Mouse (Mus musculus): ENCODE data around the gene Rnf43.

Rnf43 gene

DNA sequence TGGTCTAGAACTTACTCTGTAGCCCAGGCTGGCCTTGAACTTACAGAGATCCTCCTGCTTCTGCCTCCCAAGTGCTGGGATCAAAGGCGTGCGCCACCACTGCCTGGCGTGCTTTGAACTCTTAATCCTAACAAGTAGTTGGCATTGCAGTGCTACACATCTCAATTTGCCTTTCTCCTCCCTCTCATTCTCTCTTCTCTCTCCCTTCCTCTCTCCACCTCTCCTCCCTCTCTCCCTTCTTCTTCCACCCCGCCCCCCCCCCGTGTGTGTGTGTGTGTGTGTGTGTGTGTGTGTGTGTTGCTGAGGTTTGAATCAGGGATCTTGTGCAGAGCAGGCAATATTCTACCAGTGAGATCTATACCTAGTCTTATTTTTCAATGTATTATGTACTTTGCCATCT lies 84.8 kb downstream of the Rnf43 start:
- DNase-seq (ENCODE audit: low spot score): no peak

DNA sequence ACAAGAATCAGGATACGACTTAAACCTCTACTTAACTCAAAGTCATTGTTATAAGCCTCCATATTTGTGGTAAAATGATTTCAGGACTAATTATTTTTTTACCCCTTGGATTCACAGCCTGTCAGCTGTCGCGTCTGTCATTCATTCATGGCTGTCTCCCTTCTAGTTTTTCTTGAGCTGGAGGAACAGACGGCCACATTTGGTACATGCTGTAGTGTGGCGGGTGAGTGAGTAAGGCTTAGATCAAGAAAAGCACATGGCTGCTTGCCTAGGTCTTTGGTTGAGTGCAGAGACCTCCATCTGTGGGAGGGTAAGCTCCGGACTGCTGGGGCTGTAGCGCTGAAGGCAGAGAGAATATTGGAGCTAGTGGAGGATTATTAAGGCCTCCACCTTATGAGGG lies 85.2 kb downstream of the Rnf43 start:
- DNase-seq (ENCODE audit: low spot score): no peak

DNA sequence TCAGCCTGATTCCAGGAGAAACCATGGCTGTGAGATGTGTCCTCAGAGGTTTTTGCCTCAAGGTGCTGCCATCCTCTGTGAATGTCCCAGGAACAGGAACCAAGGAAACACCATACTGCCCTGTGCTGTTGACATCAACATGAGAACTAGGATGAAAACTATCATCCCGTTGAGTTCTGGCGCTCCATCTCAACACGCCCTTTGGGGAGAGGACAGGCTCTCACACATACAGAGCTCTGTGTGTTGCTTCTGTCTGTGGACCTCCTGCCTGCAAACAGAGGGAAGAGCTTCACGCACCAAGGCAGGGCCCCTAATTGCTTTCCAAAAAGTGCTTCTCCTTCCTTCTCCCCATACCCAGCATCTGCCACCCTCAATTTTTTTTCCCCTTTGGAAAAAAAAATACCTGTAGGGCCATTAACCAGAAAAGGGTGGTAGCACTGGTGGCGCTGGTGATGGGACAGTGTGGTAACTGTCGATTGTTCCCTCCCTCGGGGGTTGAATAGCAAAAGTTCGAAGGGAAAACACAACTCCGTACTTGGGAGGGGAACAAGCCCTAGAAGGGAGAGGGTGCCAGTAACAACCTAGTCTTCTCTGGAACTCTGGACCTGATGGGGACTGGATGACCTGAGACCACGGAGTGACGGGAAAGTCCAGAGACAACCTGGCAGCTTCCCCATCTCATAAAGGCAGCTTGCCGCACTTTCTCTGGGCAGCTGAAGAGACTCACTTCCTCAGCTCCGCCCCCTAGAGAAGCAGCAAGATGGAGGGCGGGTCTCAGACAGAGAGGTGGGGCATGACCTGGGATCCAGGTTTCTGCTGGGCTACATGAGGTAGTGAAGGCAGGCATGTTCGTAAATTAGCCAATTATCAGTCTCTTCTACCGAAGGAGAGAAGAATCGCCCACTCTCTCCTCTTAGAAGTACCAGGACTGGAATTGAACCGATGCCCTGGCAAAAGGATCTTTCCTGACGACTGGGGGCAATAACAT lies 85.9 kb downstream of the Rnf43 start:
- peak; percentile 89 for DNase-seq (ENCODE audit: low spot score)

DNA sequence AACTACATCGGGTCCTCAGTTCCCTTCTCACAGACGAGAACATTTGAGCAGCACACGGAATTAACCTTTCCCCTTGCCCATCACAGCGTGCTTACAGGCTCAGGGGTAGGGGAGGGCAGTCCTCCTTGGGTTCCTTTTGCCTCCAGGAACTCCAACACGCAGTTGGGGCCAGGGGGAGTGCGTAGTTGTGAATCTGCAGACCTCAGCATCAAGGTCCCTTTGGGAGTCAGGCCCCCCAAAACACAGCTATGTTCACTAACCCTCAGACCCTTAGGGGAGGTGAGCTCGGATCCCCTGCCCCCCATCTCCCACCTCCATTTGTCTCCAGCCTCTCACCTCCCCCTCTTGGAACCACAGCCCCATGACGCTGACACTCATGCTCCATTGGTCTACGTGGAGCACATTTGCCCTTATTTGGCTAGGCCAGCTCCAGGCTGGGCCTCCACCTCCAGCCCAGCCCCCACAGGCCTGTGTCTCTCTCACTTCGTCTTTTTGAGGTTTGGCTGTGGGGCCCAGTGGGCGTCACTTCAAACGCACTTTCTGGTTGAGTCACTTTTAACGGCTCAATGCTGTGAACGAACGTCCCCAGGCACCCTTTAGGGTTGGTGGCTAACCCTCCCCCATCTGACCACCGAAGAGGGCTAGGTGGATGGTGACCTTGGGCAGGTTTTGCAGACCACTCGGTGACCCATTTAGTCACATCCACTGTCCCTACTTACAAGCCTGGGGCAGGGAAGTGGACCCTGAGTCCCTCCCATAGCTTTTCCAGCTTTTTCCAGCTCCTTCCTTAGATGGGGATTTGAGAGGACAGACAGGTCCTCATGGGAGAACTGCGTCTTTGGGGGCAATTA lies 86.9 kb downstream of the Rnf43 start:
- peak; percentile 97 for DNase-seq (ENCODE audit: low spot score)

DNA sequence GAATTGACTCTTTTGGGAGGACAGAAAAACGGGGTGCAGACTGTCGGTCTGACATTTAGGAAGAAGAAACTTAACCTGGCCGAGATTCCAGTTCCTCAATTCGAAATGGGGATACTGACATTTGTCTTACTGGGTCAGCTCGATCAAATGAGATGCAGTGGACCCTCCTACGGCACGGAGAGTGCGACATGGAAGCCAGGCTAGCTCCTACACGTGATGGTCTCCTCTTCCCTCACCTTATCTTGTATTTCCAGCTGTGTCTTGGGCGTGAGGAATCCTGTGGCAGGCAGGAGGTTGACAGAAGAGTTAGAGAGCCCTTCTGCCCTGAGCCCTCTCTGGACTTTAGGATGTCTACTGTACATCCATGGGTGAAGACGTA lies 87.5 kb downstream of the Rnf43 start:
- DNase-seq (ENCODE audit: low spot score): no peak

DNA sequence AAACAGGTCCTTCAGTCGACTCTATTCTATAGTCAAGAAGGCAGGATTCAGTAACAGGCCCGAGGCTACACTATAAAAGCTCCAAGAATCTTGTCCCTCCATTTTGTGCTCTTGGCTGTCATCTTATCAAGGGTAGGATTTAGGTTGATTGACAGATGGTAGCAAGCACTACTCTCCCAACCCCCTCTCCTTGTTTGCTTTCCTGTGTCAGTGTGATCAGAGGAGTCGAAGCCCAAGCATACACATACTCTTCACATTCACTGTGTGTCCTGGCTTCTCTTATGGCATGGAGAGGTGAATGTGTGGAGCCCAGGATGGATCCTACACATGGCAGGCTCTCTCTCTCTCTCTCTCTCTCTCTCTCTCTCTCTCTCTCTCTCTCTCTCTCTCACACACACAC lies 88.0 kb downstream of the Rnf43 start:
- peak; percentile 80 for DNase-seq (ENCODE audit: low spot score)

DNA sequence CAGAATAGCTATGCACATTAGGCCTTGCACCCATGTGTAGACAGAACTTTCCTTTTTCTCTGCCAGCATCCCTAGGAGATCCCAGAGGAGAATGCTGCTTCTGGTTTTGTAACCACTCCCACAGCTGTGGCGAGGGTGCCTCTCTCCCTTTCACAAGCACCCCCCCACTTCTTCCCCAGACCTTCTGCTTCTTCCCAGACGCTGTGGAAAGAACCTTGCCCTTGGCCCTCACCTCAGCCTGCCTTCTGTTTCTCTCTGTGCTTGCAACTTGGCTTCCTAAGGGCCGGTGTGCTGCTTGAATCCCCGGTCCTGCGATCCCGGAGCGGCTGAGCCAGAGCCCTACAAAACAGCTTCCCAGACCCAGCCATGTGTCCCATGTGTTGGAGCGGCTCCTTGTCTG lies 88.5 kb downstream of the Rnf43 start:
- DNase-seq (ENCODE audit: low spot score): peak; percentile 33

DNA sequence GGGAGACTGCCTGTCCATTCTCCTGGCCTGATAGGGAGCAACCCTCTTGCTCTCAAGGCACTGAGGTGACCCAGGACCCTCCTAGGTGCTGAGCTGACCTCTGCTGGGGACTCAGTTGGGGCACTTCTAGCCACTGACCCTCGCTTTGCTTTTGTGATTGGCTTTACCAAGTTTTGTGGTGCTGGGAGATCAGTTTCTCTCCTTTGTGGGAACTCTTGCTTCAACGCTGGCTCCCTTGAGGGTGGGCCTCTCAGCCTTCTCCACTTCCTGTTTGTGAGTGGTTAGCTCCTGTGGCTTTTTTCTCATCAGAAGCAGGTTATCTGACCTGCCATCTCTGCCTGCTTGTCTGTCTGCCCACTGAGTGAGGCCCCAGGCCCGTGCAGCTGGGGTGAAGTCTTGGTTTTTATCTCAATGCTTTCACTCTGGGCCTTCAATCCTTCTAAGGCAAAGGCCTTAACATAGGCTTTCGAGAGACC lies 89.0 kb downstream of the Rnf43 start:
- peak; percentile 91 for DNase-seq (ENCODE audit: low spot score)

DNA sequence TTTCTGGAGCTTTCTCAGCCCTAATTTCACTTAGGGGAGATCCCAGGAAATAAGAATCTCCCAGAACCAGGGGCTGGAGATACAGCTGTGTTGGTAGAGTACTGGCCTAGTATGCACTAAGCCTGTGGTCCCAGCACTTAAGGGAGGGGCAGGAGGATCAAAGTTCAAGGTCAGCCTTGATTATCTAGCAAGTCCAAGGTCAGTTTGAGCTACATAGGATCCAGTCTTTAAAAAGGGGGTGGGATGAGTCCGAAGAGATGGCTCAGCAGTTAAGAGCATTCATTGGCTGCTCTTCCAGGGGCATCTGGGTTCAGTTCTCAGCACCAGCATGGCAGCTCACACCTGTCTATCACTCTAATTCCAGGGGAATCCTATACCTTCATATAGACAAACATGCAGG lies 89.8 kb downstream of the Rnf43 start:
- DNase-seq (ENCODE audit: low spot score): no peak

DNA sequence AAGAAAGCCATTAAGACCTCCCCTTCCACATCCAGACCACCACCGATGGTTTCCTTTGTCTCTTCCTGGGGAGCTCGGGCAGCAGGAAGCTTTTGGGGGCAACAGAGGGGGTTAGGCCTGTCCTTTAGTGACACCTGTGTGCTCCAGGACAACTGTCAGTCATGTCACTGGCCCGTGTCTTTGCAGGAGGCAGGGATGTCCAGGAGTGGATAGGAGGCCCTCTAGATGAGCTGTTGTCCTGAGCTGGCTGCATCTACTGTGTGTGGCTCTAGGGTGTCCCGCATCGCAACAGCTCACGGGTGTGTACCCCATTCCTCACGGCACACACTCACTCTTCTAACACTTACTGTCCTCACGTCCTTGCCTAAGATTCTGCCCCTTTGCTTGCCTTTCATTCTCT lies 90.7 kb downstream of the Rnf43 start:
- DNase-seq (ENCODE audit: low spot score): no peak

DNA sequence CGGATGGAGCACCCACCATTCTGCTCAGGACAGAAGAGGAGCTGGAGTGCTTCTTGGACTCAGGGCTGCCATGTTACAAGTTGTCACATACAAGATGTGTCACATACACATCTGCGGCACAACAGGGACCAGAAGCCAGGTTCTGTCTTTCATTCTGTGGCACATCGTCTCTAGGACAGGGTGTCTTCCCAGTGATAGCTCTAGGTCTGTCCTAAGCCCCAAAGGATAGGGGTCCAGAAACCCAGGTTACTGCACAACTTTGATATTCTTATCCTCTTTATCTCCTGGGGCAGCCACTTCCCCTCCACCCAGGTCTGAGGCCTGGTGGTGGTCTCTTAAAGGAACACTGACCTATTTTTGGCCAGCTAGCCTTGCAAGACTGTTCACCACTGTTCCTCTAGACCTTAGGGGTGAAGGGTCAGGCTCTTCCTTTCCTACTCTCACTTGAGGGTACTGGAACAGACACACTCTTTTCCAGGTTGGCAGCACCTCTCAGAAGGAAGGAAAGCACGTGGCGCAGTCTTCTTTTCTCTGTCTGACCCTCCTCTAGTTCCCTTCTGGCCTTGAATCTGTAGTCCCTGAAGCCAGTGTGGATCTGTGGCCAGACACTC lies 91.5 kb downstream of the Rnf43 start:
- no peak for DNase-seq (ENCODE audit: low spot score)

DNA sequence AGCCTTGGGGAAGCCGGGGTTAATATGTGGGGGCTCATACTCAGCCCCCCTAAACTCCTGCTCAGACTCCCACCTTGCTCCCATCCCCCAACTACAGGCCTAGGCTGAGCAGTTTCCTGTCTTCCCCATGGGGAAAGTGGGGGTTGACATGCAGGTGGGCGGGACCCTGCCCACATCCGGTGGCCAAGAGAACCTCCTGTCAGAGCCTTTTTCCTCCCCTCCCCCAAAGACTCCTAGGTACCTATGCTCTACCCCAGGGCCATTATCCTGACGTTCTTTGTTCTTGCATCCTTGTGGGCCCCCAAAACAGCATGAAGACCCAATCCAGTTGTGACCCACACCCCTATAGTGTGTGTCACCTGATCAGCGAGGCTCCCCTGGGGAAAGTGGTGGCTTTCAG lies 92.1 kb downstream of the Rnf43 start:
- peak; percentile 90 for DNase-seq (ENCODE audit: low spot score)

DNA sequence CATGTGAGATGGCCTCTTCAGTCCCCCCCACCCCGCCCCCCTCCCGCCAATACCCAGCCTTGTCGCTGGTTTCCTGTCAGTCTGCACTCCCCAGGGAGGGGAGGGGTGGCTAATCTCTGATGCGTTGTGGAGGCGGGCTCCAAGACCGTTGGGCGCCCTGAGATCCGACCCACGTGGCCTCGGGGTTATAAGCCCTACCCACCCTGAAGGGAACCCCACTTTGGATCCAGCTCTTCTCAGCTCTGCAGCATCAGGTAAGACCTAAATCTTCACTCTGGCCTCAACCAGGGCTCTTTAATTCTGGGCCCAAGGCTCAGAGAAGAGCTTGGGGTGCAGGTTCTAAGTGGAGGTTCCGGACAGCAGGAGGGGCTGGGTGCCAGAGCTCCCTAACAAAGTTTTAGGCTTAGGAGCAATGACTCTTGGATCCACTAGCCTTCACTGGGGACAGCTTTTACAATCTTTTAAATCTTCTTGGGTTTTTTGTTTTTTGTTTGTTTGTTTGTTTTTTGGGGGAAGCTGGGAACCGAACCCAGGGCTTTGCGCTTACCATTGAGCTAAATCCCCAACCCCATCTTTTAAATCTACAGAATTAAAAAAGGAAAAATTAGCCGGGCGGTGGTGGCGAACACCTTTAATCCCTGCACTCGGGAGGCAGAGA lies 93.0 kb downstream of the Rnf43 start:
- DNase-seq (ENCODE audit: low spot score): peak; percentile 99

DNA sequence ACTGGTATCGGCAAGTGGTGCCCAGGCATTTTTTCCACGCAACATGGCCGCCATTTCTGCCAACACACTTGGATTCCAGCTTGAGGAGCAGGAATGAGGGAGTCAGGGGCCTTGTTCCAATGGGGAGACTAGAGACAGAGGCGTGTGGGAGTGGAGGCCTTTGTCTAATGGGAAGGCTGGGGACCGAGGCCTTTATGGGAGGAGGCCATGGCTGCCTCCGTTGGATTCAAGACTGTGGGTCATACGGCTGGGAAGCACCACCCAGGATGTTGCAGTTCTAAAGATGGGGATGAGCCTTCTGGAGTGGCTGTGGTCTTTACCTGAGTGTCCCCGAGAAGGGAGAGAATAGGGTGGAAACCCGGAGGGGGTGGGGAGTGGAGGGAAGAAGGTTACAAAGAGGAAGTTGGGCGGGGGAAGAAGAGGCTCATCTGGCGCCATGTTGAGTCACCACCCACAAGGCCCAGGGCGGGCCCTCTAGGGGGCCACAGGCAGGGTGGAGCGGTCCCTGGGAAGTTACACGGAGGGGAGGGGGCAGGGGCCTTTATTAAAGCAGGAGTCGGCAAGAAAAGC lies 93.8 kb downstream of the Rnf43 start:
- DNase-seq (ENCODE audit: low spot score): peak; percentile 79

DNA sequence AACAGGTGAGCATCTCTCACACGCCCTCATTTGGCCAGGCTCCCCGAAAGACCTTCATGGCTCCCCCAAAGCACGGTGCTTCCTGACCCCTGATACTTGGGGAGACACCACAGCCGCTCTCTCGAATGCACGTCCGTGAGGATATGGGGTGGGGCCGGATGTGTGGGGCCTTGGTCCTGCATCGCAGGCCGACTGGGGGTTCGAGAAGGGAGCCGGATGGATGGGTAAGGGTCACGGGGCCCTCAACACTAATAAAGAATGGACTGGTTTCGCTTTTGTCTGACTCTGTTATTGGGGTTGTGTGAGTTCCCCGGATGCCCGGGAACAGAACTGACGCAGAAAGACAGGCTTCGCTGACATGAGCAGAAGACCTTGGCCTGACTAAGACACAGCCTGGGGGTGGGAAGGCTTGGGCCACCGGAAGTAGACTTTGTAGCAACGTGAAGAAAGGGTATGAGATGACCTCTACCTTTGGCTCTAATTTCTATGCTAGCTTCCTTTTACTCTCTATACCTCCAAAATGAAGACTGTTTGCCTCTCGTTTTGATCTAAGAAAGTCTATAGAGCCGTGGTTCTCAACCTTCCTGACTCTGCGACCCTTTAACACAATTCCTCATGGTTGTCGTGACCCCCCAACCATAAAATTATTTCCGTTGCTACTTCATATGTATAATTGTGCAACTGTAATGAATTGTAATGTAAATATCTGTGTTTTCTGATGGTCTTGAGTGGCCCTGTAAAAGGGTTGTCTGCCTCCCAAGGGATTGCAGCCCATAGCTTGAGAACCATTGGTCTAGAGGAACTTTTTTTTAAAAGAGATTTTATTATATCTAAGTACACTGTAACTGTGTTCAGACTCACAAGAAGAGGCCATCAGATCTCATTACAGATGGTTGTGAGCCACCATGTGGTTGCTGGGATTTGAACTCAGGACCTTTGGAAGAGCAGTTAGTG lies 94.8 kb downstream of the Rnf43 start:
- DNase-seq (ENCODE audit: low spot score): peak; percentile 71

DNA sequence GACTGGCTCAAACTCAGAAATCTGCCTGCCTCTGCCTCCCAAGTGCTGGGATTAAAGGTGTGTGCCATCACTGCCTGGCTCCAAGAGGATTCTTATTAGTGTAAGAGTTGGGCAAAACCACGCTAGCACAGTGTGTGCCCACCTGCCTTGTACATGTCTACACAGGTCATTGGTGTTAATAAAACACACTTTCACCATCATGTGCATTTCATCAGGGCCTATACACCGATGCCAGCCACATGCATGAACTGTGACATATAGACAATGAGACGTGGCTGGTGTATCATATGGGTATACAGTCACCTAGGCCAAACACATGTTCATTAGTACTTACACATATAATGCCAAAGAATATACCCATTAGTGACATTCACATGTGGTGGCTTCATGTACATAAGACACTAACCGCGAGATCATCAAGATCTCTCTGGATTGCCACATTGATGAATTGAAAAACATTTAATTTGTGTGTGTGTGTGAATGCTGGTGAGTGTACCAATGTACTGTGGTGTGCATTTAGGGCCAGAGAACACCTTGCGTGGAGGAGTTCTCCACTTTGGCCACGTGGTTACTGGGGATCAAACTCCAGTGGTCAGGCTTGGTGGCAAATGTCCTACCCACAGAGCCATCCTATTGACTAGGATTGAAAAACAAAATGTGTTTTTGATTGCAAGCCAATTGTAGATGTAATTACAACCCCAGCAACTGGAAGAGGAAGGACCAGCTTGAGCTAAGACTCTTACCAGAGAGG lies 95.8 kb downstream of the Rnf43 start:
- peak; percentile 56 for DNase-seq (ENCODE audit: low spot score)

DNA sequence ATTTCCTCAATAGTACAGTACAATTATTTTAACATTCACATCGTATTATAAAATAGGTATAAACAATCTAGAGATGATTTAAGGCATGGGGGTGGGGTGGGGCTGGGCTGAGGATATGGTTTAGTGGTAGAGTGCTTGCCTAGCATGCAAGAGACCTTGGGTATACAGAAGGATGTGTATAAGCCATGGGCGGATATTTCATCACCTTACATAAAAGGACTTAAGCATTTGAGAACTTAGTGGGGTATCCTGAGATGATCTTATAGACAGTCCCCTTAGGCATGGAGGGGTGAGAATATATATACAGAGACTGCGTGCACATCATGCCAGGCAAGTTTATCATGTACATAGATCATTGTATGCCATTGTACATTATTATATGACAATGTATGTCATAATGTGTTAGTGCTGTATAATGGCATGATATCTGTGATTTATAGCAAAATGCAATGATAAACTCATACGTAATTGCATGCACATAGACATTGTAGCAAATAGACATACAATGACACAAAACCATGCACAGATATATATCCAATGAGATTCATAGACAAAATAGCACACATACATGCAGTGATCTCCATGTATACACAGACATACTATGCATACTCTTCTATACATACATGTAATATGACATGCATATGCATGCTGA lies 96.6 kb downstream of the Rnf43 start:
- DNase-seq (ENCODE audit: low spot score): peak; percentile 54

DNA sequence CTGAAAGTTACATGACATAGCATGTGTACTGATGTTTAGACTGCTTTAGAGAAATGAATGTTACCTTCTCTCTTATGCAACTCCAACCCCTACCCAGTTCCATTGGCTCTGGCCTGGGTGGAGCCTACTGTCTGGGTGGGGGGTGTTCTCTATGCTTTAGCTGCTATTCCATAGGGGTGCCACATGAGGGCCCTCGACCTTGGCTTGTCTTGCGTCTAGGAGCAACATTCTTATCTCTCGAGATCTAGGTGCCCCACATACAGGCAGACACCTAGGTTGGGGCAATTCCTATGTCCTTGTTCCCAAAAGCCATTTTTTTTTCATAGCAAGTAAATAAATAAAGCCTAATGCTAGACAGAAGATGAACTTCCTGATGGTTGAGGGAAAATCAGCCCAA lies 97.1 kb downstream of the Rnf43 start:
- DNase-seq (ENCODE audit: low spot score): peak; percentile 87
